Mouse (Mus musculus) thymus, postnatal 25 days (tissue): Measurements from ENCODE around the gene Cxcl16.
A peak's percentile ranks its signal among the peaks of the same experiment; 100 is the strongest.
"Not testable (repeated sequence)": the region's sequence is repeated elsewhere in the genome, so short reads cannot be mapped to it uniquely, and the experiment has no call there.

Source experiments
- DNase-seq: peaks from one replicate; pipeline ENCODE4 v3.0.0; 2022

Gene Cxcl16

GRCm38 (mm10) chr11:70459601-70460101 is at the start of gene Cxcl16:
Cxcl16 (minus strand) TSS chr11:70459984.
- no peak for DNase-seq

GRCm38 (mm10) chr11:70506962-70507515 is 47.3 kb upstream of the Cxcl16 start:
- peak; percentile 46 for DNase-seq

- peak; percentile 89 for DNase-seq
Measured at GRCm38 (mm10) chr11:70506385-70506784, 46.6 kb upstream of the Cxcl16 start.

- DNase-seq = no peak
Measured at GRCm38 (mm10) chr11:70504970-70505369, 45.2 kb upstream of the Cxcl16 start, which contains the start of gene Tm4sf5. Tm4sf5 (plus strand) TSS chr11:70505244.

GRCm38 (mm10) chr11:70502018-70502417 is 42.2 kb upstream of the Cxcl16 start:
- DNase-seq = no peak

- DNase-seq = no peak
Measured at GRCm38 (mm10) chr11:70500476-70500812, 40.7 kb upstream of the Cxcl16 start.

- no peak for DNase-seq
Measured at GRCm38 (mm10) chr11:70499566-70500475, 40.0 kb upstream of the Cxcl16 start.

- no peak for DNase-seq
Measured at GRCm38 (mm10) chr11:70489684-70490083, 29.9 kb upstream of the Cxcl16 start.

GRCm38 (mm10) chr11:70489138-70489537 is 29.4 kb upstream of the Cxcl16 start:
- DNase-seq = no peak

GRCm38 (mm10) chr11:70487816-70488215 is 28.0 kb upstream of the Cxcl16 start:
- no peak for DNase-seq

GRCm38 (mm10) chr11:70485498-70485897 is 25.7 kb upstream of the Cxcl16 start:
- DNase-seq = no peak

GRCm38 (mm10) chr11:70474872-70475534 is 15.2 kb upstream of the Cxcl16 start:
- DNase-seq = no peak

- DNase-seq = not testable (repeated sequence)
Measured at GRCm38 (mm10) chr11:70473291-70473690, 13.5 kb upstream of the Cxcl16 start.

- DNase-seq = no peak
Measured at GRCm38 (mm10) chr11:70472716-70473115, 12.9 kb upstream of the Cxcl16 start.

GRCm38 (mm10) chr11:70469764-70470163 is 10.0 kb upstream of the Cxcl16 start:
- no peak for DNase-seq

- no peak for DNase-seq
Measured at GRCm38 (mm10) chr11:70467902-70468619, 8.3 kb upstream of the Cxcl16 start.

GRCm38 (mm10) chr11:70465824-70466223 is 6.0 kb upstream of the Cxcl16 start:
- DNase-seq = no peak

- no peak for DNase-seq
Measured at GRCm38 (mm10) chr11:70465211-70465610, 5.4 kb upstream of the Cxcl16 start.

- no peak for DNase-seq
Measured at GRCm38 (mm10) chr11:70463970-70464369, 4.2 kb upstream of the Cxcl16 start.

GRCm38 (mm10) chr11:70458688-70459600 is 840 bp downstream of the Cxcl16 start, which contains the start of gene Zmynd15:
Zmynd15 (plus strand) TSS chr11:70459433.
- no peak for DNase-seq

- DNase-seq = no peak
Measured at GRCm38 (mm10) chr11:70453261-70454044, 6.3 kb downstream of the Cxcl16 start.
